Mouse (Mus musculus): ENCODE measurements at regions not wholly inside any gene's neighbourhood (a gene's known extent, or its start where the extent isn't known, plus 50 kb on each side); places are given as distances from the start of the nearest gene placed in this dataset.

DNA sequence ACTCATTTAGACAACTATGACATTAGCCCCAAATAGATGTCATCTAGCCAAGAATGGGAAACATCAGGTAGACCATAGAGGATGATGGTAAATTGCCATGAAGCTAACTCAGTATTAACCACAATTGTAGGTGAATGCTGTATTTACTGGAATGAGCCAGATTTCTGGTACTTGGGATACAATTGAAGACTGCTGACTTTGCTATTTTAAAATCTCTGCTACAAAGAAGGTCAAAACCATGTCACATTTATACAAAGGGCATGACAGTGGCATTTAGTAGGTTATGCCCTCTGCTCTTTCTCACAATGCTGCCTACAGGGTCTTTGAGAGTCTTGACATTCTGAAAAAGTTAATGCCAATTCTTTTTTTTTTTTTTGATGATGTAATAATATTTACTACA, 178.8 kb upstream of the 4930583I09Rik start:
- DNase-seq, result no peak

DNA sequence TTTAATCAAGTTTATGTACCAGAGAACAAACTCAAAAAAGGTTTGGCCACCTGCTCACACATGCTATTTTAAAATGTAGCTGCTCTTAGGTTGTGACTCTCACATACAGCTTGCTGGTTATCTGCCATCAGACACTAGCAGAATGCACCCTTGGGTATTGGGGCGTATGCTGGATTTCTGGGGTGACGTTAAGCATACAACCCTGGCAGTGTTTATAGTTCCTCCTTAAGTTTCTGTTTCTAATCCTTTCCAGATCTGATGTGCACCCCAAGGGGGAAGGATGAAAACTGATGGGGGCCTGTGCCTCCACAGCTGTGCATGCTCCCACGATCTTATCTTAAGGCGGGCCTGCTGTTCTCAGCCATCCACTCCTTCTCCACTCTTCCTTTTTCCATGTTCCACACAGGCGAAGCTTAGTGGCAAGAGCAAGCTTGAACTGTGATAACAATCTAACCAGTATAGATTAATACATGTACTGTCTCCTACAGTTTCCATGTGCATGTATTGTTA, 164.8 kb upstream of the 4930583I09Rik start:
- DNase-seq, result no peak

DNA sequence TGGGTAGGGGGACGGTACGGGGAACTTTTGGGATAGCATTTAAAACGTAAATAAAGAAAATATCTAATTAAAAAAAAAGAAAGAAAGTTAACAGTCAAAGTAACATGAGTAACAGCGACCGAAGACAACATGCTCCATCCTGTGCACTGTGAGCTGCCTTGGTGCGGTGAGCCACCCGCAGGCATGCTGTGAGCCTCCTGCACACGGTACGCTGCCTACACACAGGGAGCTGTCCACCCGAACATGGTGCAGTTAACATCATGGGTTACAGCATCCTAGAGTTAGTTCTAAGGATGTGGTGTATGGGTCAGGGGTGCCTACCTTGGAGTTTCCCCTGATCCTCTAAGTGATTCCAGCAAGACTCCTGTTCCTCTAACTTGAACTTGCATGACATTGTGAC, 158.6 kb upstream of the 4930583I09Rik start:
- DNase-seq, result no peak

DNA sequence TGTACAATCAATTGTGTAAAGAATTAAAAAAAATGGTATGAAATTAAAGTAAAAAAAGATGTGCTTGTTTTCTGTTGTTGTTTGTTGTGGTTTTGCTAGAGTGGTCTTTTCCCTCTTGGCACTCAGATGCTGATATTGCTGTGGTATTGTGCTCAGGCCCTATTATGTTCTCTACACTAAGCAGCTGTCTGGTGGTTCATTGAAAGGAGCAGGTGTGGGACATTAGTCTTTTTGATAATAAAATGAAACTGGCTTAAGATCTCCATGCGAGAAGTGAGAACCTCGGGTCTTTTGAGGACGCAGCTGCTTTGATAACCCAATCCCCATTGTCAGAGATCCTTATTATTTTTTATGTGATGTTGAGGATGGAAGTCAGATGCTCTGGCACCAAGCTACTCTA, 155.4 kb upstream of the 4930583I09Rik start:
- DNase-seq, result no peak

DNA sequence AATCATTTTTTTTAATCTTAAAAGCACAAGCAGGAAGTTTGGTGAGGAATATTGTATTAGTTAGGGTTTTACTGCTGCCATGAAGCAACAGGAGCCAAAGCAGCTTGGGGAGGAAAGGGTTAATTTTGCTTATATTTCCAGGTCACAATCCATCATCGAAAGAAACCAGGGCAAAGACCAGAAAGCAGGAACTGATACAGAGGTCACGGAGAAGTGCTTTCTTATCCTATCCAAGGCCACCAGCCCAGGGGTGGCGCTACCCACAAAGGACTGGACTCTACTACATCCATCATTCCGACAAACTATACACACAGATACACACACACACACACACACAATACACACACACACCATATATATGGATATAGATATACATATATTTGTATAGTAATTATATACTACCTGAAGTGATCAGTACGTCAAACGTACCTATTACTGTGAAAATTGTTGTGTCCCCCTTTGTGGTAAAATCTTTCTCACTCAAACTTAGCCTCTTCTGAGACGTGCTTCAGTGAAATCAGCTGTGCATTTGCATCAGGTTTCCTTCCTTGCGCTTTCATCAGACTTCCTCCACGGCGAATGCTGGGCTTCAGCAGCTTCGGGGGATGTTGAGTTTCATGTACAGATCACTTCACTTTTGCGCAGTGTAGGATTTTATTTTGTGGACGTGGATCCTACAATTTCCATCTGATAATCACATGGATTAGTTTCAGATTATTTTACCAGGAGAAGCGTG, 148.6 kb upstream of the 4930583I09Rik start:
- no peak for DNase-seq

DNA sequence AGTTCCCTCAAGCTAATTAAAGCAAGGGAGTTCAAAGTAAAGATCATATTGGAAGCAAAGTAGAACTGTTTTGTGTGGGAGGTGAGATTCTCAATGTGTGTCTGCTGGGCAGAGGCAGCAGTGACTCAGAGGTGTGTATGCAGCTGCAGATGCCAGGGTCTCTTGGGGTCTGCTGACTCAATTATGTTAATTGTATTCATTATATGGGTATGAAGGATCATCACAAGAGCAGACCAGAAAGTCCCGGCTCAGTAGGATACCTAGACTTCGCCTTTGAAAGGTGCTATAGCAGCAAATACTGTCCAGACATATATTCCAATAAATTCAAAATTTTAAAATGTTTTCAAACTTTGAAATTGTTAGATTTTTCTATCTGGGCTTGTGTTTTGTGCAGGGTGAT, 147.6 kb upstream of the 4930583I09Rik start:
- no peak for DNase-seq

DNA sequence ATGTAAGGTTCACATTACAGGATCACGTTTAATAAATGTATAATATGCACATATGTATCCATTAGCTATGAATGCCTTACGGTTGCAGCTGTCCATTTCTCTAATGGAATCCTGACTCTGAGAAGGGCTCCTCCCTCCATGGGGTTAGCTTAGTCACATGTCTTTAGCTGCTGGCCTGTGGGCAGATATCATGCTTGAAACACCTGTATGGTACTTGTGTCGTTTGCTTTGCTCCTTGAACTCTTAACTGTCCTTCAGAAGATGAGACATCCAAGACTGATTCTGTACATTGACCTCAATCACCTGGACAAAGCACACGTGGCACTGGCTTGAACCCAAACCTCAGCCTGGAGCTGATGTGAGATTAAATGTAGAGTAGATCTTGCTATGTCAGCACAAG, 128.3 kb upstream of the 4930583I09Rik start:
- no peak for DNase-seq

DNA sequence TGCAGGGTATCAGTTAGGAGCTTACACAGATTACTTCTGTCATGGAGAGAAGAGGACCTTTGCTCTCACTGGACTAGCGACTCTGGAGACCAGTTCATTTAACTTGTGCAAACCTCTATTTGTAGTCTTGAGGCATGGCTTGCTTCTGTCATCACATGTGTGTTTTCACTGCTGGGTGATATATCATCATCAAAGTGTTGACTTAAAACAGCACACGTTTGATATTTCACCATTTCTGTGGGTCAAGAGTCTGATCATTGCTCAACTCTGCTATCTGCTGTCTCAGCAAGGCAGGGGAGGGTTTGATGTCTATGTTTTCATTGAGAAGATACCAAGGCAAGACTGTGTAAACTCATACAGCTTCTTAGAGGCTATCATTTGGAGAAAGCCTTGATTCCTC, 126.0 kb upstream of the 4930583I09Rik start:
- DNase-seq, result no peak

DNA sequence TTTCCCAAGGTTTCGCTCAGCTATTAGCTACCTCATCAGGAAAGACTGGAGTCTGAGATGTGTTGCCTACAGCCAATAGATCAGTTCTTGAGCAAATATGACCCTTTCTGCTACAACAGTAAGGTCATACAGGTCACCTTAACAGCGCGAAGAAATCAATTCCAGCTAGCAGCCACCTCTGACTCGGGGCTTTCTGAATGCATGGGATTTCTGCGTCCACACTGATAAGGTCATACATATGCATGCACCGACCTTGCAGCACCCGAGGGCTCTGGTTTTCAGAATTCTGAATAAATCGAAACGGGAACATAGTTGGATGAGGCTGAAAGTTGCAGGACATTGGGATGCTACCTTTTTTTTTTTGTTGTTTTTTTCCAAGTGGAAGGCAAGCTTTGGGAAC, 121.6 kb upstream of the 4930583I09Rik start:
- no peak for DNase-seq

DNA sequence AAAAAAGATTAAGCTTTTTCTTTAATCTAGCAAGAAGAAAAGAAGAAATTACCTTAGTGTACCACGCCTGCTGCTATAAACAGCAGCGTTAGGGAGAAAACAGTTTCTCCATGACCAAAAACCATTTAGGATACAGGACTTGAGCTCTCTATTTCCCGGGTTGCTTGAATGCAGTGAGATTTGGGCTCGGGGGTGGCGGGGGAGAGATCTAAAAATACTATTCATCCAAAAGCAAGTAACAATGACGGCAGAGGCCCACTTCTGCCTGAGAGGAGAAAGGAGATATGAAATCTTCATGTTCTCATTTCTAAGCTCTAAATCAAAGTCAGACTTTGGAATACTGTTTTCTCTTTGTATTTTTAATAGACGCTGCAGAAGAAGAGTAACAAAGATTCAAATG, 120.6 kb upstream of the 4930583I09Rik start:
- no peak for DNase-seq

DNA sequence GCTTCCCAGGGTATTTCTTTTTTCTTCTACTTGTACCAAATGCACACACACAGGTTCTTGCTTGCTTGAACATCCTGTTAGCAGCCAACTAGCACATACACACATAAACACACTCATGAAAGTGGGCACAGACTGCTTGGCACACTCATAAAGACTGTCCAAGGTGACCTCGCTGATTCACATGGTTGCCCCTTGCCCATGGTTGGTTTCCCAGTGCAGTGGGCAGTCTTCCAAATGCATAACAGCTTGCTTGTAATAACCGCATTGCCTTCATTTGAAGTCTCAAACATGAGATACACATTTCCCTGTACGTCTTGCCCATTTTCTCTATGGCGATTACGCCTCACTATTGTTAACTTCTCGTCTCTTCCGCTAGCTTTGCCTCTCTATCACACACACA, 117.4 kb upstream of the 4930583I09Rik start:
- peak; percentile 48 for DNase-seq

DNA sequence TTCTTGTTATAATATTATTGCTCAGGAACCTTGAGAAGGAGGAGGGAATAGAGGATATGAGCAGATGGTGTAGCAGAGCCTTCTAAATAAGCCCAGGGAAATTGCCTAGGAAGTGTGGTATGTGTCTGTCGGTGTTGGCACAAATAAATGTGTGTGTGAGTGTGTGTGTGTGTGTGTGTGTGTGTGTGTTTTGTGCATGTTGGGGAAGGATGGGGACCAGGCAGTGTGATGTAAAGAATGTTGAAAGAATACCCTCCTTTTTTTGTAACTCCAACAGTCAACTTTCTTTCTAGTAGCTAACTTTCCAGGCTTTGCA, 115.7 kb upstream of the 4930583I09Rik start:
- no peak for DNase-seq

DNA sequence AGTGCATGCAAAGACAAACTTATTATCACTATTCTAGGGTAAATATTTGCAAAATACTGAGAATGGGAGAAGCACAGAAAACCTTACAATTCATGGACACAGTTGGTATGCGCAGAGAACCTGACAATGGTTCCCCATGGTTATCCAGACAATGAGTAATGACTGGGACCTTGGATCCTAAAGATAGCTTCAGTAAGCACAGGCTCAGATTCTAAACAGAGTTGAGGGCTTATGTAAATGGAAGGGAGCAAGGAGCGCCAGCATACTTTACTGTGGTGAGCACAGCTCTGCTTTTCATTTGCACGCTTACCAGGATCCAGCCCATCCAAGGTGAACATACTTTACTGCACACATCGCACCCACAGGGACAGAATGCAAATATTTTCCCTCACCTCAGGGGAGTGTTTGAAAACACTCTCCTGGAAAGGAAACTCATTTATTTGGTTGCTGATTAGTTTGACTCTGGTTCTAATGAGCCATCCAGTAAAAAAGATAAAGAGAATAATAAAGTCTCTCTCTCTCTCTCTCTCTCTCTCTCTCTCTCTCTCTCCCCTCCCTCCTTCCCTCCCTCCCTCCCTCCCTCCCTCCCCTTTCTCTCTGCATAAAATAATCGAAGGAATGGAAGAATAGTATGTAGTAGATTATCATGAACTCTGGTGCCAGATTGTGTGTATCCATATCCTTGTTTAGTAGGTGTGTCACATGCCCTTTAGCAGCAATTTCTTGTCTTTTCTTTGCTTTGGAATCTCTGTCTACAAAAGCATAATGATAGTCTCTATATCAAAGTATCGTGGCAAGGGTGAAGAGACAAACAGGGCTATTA, 115.1 kb upstream of the 4930583I09Rik start:
- no peak for DNase-seq

DNA sequence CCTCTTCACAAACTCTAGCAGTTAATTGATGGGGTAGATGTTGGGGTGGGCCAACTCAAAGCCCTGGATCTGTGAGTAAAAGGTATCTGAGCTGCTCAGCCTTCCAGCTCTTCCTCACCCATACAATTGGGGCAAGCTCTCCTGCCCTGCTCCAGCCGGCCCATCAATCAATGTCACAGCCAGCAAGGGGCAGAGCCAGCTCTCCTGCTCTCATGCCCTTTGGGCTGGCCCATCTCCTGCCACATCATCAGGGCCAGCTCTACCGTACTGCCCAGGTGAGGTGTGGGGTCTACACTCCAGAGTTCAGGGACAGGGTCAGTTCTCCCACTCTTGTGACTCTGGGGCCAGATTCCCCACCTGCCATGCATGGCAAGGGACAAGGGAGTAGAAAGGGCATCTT, 107.3 kb upstream of the 4930583I09Rik start:
- DNase-seq, result no peak

DNA sequence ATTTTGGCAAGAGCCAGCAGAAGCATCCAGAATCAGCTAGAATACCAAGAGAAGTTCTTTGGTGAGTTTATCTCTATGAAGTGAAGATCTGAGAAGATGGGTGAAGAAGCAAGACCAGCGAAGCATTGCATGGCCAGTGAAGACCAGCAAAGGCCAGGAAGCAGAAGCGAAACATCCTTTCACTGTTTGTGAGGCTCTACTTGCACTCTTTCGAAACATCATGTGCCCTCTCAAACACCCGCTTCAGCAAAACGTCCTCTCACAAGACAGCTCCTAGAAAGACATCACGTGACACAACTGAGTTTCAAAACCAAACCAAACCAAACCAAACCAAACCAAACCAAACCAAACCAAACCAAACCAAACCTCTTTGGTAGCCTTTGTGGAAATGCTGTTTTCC, 105.7 kb upstream of the 4930583I09Rik start:
- DNase-seq, result no peak

DNA sequence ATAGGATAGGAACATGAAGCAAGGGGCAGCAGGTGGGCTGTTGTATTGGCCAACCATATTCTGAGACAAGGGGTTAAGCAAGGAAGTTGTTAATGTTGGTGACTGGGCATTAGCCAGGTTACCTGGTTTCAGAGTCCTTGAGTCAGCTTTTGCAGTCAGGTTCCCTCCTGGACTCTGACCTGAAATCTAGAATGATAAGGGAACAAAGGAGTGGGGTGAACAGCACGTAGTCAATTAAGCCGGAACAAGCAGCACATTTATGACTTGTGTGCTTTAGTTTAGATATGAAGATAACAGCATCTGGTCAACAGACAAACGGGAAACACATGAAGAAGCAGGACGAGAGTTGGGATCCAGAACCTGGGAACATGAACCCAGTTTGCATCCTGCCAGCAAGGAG, 99.8 kb upstream of the 4930583I09Rik start:
- DNase-seq, result no peak

DNA sequence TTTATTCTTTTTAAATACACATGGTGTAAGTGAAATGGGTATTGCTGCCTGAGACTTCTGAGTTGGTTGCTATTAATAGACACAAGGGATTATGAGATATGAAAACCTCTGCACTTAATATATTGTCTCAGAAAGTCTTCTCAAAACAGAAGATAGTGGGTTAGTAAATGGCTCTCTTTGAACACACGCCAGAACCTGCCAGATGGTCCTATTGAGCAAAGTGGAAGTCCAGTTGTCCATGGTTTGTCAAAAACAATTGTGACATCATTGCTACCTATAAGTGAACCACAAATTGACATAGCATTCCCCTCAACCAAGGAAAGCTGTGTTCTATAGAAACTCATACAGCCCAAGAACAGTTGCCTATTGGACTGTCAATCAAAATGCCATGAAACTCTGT, 98.5 kb upstream of the 4930583I09Rik start:
- DNase-seq, result no peak

DNA sequence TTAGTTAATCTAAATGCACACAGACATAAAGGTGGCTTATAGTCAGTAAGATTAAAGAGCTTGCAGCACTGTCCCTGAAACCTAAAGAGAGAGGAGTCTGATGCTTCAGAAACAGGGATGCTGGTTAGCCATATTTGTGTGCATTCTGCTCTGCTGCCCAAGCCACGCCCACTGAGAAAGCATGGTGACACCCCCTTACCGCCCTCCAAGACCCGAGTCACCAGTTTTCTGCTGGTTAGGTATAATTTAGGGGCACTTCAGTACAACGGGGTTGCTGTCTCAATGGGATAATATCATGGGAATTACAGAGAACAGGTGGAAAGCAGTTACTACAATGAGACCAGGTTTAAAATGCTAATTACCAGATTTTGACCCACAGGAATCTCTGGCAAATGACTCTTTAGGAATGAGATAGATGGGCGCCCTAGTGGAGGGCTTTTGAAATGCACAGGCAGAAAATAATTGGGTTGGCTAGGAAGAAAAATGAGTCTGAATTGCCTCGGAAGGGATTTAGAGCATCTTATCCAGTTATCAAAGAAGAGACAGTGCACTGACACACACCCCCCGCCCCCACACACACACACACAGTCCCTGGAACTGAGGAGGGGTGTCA, 95.1 kb upstream of the 4930583I09Rik start:
- DNase-seq, result no peak

DNA sequence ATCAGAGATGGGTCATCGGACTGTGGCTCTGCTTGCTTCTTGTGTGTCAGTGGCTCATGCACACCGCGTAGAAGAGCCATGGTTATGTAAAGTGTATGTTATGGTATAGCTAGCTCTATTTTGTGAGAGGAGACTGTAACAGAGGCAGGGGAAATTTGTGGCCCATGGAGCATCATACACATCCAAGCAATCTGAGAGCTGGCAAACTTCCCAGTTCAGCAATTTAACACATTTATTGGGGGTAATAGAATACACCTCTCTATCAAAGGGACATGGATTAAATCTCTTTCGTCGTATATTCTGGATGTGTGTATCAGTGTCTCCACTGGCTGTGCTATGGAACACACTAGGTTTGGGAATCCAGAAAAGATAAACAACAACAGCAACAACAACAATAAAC, 87.9 kb upstream of the 4930583I09Rik start:
- no peak for DNase-seq

DNA sequence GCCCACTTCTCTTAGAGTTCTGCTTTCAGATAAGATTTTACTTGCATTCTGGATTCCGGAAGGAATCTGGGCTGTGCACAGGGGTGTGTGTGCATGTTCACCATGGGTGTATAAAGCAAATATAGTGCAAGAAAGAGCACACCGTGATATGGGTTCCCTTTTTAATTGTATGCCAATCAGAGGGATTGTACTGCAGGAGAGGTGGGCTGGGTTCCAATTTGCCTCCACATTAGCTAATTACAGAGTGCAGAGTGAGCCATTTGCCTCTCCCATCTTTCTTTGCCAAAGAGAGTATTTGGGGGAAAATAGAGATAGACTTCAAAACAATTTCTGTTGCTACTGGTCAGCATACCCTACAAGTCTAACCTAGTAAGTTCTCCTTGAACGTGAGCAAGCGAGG, 86.4 kb upstream of the 4930583I09Rik start:
- DNase-seq, result no peak

DNA sequence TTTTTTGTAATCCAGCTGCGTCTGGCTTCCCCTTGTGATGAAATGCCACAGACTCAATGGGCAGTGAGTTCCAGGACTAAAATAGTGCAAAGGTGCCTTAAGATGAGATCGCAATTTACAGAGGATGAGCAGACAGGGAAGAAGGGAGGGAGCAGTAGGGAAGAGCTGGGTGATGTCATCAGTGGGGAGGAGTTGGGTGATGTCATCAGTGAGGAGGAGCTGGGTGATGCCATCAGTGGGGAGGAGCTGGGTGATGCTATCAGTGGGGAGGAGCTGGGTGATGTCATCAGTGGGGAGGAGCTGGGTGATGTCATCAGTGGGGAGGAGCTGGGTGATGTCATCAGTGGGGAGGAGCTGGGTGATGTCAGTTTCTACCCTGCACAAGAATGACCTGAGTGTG, 84.4 kb upstream of the 4930583I09Rik start:
- DNase-seq, result no peak

DNA sequence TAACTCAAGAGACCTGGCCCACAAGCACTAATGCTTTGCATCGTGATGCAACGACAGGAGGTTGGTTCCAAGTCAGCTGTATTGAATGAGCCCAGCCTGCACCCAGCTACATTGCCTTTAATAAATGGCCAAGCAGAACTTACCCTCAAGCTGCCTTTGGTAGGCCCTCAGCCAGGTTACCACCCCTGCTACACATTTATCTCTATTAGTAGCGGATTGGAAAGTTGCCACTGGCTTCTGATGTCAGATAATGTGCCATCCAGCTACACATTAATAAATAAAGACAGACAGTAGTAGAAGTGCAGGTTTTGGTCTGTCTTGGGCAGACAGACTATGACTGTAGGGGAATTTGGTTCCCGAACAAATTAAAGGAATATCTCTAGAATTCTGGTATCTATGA, 82.0 kb upstream of the 4930583I09Rik start:
- DNase-seq, result no peak

DNA sequence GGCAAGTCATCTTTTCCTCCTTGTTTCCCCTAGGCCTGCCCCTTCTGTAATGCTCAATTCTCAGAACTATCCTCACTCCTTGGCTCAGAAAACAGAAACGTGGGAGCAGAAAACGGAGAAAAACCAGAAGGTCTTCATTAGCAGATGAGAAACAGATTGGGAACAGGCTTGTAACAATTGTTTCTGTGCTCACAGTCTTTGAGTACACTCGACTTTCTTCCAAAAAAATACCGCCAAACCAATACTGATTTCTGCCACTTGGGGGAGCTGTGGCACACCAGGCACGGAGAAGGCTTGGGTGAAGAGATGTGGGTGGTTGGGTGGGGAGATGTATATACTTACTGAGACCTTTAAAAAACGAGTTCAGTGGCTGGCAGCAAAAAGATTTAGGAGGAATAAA, 80.8 kb upstream of the 4930583I09Rik start:
- DNase-seq, result no peak

DNA sequence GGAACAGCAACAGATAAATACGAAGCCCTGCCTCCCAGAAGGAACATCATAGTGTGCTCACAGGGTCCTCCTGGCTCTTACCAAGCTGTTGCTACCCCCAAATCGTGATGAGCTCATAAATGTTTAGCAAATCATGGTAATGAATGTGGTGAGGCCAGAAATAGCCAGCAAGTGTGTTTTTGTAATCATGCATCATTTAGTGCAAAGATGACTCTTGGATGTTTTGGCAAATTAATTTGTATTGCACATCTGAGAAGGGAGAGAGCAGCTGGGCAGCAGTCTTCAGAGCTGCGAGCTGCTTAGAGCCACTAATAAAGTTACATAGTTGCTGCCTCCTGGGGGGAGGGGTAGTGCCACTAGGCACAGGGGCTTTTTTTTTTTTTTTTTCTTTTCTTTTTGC, 79.8 kb upstream of the 4930583I09Rik start:
- DNase-seq, result no peak
